Mouse (Mus musculus): ENCODE results near the gene H6pd. TPM values are rescaled to one million over a fixed set of nuclear protein-coding genes. Genes with fewer than 3 reads are reported as not detected.

Gene H6pd
- total RNA-seq, 2 experiments from 2014 or later = 10.7 to 12.8 TPM

DNA sequence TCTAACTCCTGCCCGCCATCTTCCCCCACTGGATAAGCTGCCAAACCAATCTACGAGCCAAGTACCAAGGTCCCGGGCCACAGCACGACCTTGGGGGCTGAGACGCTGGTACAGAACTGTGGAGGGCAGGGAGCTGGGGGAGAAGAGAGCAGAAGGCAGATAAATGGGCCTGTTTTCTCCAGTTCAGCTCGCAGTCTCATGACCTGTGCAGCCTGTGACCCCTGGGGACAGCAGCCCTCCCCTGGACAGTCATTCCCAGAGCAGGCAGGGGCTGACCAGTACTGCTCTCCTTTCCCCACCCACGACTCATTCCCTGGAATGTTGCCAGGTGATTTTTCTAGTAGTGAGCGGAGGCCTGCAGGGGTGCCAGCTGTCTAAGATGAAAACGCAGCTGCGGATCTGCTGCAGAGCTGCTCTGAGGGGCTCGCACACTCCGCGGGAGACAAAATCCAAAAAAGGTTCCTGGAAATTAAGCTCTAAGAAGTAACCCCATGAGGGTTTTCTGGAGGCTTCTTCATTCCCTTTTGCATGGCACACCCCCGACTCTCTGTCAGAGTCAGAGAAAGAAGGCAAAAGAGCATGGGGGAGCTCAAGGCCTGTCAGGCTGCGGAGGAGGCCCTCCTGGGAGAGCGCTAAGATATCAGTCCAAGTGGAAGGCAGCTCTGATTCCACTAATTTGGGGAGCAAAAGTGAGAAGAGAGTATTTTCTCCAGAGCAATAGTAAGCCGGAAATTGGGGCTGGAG is 30.9 kb downstream of the H6pd start:
- no peak for DNase-seq (ENCODE audit: low spot score in 2 of 2)

DNA sequence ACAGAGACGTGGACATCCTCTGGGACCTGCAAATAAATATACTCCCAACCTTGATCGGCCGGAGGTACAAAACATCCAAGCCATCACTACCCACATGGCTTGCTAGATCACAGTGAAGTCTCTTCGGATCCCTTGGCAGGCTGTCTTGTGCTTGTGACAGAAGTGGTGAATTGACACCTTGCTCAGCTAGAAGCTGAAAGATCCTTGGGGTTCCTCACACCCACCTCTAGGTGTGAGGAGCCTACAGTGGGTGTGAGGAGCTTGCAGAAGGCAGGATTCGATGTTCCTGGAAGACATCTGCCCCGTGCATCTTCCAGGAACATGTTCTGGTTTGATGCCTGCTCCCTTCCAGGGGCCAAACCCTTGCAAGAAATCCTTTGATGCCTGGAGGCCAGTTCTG is 31.6 kb downstream of the H6pd start:
- no peak for DNase-seq (ENCODE audit: low spot score in 2 of 2)

DNA sequence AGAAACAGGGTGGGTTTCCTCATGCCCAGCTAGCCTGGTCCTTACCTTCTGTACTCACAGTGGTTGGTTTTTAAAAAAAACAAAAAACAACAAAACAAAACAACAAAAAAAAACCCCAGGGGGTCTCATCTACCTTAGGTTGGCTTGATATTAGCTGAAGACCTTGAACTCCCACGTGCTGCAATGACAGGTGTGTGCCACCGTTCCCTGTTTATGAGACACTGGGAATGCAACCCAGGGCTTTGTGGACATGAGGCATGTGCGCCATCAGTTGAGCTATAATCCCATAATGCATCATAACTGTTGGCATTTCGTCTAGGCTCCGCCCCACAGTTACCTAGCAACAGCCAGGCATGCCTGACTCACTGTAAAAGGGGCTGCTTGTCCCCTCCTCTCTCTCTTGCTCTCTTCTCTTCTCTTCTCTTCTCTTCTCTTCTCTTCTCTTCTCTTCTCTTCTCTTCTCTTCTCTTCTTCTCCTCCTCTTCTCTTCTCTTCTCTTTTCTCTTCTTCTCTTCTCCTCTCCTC is 33.0 kb downstream of the H6pd start:
- DNase-seq (ENCODE audit: low spot score in 2 of 2) = no peak

- no peak for DNase-seq (ENCODE audit: low spot score in 2 of 2)
Measured at GRCm38 (mm10) chr4:149975291-149975690, 33.5 kb downstream of the H6pd start.

DNA sequence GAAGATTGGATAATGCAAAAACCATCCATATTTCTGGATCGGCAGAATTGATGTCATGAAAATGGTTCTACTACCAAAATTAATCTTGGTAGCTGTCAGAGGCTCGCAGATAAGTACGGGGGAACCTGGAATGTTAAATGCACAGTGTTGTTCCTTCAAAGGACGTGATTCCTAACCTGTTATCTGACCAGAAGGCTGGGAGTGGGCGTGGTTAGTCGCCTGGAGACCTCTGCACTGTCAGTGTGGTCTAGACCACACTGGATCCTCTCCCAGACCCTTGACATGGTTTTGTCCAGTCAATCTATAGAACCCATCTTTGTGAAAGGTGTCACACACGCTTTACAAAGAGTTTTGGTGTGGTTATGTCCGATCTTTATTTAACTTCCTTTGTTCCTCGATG is 37.4 kb downstream of the H6pd start:
- DNase-seq (ENCODE audit: low spot score in 2 of 2) = no peak

DNA sequence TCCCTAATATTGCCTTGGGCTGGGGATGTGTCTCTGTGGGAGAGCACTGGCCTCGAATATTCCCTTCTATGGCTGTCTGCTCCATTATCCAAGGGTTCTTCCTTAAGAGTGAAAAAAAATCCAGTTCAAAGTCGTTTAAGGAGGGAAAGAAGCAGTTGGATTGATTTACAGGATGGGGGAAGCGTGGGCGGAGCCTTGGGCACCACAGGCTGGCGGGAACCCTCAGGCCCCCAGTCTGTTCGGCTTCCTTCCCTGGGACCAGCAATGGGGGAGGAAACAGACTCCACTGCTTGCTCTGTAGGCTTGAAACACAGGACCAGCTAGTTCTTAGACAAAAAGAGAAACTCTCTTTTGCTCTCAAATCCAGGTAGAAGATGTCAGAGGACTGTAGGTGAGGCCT is 40.3 kb downstream of the H6pd start:
- DNase-seq (ENCODE audit: low spot score in 2 of 2) = no peak

DNA sequence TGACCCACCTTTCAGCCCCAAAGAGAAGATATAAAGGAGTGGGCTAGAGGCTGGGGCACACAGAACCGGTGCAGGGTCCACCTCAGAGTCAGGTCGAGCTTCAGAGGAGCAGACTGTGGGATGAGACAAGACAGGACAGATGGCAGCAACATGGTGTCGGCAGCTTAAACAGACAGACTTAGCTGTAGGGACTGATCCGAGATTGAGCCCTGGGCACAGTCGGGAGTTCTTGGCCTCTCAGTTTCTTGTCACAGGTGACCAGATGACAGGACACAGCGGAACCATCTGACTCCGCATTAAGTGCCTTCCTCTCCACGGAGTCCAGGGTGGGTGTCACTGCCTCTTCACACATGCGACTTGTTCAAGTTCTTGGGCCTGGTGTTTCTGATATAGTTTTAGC is 41.9 kb downstream of the H6pd start:
- no peak for DNase-seq (ENCODE audit: low spot score in 2 of 2)

DNA sequence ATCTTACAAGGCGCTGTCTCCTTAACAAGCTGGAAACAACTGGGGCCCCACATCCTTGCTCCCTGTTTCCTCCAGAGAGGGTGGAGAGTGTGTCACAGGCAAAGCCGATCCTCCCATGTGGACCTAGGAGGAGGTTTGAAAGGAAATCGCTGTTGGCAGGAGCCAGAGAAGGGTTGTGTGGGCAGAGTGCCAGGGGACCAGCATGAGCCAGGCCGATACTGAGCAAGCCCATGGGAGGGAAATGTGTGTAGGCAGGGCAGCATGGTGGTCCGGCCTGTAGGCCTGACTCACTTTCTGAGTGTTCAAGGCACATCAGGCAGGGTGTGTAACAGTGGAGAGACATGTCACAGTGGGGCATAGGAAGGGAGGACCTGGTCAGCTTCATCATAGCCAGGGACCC is 42.6 kb downstream of the H6pd start:
- DNase-seq (ENCODE audit: low spot score in 2 of 2) = peak in 1 of 2 experiments; percentile 60

DNA sequence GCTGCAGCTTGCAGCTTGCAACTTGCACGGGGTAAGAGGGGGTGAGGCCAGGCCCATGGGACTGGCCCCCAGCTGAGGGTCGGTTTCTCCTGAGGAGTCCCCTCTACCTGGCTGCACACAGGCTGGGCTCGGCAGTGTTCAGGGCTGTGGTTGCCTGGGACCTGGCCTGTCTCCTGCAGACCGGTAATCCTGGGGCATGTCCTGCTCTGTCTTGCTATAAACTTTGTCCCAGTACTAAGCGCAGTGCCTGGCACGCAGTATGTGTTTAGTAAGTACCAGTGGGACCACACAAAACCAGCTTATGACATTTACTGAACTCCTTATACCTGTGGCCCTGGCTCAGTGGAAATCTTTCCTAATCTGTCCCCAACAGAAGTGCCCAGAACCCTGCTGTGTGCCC is 43.2 kb downstream of the H6pd start:
- DNase-seq (ENCODE audit: low spot score in 2 of 2) = no peak

- DNase-seq (ENCODE audit: low spot score in 2 of 2) = no peak
Measured at GRCm38 (mm10) chr4:149965242-149965641, 43.6 kb downstream of the H6pd start.

DNA sequence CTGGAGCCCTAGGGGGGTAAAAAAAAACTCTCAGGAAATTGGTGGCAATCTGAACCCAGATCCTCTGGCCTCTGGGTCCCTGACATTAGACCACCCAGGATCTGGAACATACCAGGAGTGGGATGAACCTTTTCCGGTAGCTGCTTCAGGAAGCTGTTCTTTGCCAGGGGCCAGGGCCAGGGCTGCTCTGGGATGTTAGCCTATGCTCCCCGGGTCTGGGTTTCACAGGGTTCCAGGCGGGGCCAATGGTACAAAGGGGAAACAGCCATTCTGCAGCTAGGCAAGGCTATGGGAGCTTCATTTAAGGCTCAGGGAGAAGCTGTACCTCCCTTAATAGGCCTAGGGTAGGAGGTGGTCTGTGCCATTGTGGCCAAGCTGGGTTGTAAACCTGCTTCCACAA is 44.1 kb downstream of the H6pd start:
- no peak for DNase-seq (ENCODE audit: low spot score in 2 of 2)

DNA sequence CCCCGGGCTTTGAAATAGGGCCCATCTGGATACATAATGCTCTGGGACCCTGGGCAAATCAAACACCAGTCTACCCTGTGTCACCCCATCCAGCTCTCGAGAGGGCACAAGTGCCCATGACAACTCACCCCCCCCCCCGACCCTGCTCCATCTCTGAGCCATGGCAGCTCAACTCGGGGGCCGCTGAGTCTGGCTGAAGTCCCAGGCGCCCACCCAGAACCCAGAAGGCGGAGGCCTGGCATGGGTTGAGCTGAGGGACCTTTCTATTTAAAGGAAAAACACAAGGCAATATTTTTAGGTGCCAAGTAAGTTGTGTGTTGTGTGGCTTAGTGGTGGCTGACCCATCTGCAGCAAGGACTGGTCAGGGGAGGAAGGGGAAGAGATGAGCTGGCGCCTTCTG is 44.5 kb downstream of the H6pd start:
- no peak for DNase-seq (ENCODE audit: low spot score in 2 of 2)

DNA sequence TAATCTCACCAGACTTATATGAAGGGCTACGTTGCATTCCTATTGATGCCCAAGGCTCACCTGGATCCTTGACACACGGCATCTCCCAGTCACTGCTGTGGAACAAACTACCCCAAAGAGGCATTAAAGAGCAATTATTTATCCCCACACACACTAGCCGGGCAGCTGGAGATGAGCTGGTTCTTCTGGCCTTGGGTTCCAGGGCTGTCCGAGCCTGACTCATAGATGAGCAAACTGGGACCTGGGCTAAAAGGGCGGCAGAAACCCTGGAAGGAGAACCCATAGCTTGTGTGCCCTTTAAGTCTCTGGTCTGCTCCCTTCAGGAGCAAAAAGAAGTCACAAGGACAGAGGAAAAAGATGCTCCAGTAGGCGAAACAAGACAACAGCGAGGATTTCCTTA is 48.4 kb downstream of the H6pd start:
- DNase-seq (ENCODE audit: low spot score in 2 of 2) = no peak

DNA sequence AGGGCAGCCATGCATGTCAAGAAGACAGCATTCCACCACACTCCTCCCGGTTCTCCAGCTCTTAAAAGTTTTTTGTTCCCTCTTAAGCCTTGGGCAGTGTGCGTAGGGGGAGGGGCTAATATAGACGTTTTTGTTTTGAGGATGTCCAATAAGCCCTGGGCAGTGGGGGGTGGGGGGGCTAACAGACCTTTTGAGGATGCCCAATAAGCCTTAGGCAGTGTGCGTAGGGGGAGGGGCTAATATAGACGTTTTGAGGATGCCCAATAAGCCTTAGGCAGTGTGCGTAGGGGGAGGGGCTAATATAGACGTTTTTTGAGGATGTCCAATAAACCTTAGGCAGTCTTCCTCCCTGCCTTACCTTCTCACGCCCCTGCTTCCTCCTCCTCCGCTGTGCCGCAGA is 49.0 kb downstream of the H6pd start:
- DNase-seq (ENCODE audit: low spot score in 2 of 2) = no peak

DNA sequence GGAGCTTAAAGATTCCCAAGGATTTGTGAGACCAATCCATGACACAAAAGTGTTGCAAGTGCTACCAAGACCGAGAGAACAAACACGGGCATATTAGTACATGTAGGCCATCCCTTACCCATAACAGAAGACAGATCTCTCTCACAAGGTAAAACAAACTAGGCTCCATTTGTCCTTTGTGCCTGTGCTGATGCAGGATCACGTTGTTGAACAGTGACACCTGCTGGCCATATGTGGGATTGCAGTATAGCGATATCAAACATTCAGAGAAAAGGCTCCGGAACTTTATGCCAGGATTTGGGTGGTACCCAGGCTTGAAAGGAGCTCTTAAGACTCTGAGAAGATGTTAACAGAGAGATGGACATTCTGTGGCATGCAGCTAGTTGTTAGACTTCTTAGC is 50.3 kb downstream of the H6pd start:
- DNase-seq (ENCODE audit: low spot score in 2 of 2) = peak; percentile 89 to 93

DNA sequence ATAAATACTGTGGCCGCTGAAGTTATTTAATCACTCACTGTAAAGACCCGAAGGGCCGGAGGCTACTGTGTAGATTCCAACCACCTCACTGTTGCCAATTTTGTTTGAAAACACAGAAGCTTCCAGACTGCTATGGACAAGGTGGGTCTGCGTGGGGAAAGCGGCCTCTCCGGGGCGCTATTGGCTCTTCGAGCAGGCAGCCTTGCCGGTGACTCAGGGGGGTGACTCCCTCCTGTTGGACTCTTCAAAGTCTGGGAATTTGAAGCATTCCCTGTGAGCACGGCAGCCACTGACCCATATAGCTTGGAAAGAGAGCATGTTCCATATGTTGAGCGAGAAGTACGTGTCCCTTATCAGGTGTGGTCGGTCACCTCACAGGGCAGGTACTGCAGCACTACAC is 52.8 kb downstream of the H6pd start:
- DNase-seq (ENCODE audit: low spot score in 2 of 2) = no peak

DNA sequence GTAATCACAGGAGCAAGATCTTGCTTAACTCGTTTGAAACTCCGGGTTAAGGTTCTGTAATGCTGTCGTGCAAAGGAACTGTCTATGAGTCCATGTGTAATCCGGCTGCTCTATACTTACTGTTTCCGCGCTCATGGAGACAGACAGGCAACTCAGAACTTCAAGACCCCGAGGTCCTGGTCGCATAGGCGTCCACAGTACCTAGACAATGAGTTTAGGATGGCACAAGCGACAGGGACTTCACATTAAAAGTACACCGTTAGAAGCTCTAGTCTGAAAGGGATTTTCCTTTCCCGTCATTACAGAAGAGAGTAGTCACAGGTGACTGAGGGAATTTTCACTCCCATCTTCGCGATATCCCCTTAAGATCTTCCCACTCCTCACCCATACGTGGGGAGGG is 53.2 kb downstream of the H6pd start:
- DNase-seq (ENCODE audit: low spot score in 2 of 2) = no peak

- peak; percentile 95 to 97 for DNase-seq (ENCODE audit: low spot score in 2 of 2)
Measured at GRCm38 (mm10) chr4:149954893-149955439, 53.9 kb downstream of the H6pd start, which contains the start of gene Spsb1. Gene Spsb1, minus strand, starts transcription at chr4:149955043.

GRCm38 (mm10) chr4:149953621-149954481 is 55.0 kb downstream of the H6pd start:
- peak; percentile 69 to 73 for DNase-seq (ENCODE audit: low spot score in 2 of 2)

- DNase-seq (ENCODE audit: low spot score in 2 of 2) = no peak
Measured at GRCm38 (mm10) chr4:149952201-149952600, 56.6 kb downstream of the H6pd start.

GRCm38 (mm10) chr4:149951201-149951600 is 57.6 kb downstream of the H6pd start:
- no peak for DNase-seq (ENCODE audit: low spot score in 2 of 2)

- DNase-seq (ENCODE audit: low spot score in 2 of 2) = no peak
Measured at GRCm38 (mm10) chr4:149949691-149950090, 59.1 kb downstream of the H6pd start.
